Mouse (Mus musculus) CH12F3 (cell line): ENCODE measurements around the gene Gm44805.

Source experiments
- in situ Hi-C: fragments of 300-500 bp; cut with MboI; formaldehyde crosslinking; loops from 2 replicates; pipeline ENCODE4 v1.14.3; 2020; ENCODE audit warnings: low sequenced_read_pairs

The Gm44805 gene

GRCm38 (mm10) chr7:19682979-19683378 is 1.8 kb upstream of the Gm44805 start:
- in situ Hi-C loops = no loop called here

GRCm38 (mm10) chr7:19680702-19681101 is 521 bp downstream of the Gm44805 start:
- in situ Hi-C loops = no loop called here

- in situ Hi-C loops = no loop called here
These were observed 2.3 kb downstream of the Gm44805 start for GRCm38 (mm10) chr7:19678901-19679300.

GRCm38 (mm10) chr7:19677872-19678271 is 3.4 kb downstream of the Gm44805 start, which contains the start of gene Apoc2:
Gene Apoc2, minus strand, starts transcription at chr7:19677941.
- in situ Hi-C loops = no loop called here

DNA sequence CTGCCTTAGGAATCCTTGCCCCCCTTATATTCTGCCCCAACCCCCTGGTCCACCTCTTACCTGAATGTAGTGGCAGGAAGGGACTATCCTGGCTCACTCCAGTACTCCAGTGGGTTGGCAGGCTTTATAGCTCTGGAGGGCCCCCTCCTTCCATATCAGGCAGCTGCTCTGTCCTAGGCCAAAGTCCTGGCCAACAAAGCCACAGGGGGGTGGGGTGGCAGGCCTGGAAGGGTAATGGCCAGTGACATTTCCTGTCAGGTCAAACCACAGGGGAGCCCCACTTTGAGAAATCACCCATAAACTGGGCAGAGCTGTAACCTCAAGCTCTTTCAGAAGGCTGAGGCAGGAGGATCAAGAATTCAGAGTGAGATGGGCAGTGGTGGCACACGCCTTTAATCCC is 4.6 kb downstream of the Gm44805 start:
- in situ Hi-C loops = no loop called here

DNA sequence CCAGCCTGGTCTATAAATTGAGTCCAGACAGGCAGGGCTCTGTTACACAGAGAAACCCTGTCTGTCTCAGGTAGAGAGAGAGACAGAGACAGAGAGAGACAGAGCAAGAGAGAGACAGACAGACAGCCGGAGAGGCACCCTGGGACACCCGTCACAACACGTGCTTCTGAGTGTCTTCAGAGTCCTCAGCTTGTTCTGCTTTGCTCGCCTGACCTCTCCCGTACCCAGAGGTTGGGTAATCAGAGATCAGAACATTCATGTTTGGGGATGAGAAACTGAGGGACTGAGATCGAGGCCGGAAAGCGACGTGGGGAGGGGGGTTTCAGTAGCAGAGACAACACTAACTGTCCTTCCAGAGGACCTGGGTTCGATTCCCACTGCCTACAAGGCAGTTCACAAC is 5.4 kb downstream of the Gm44805 start:
- in situ Hi-C loops = no loop called here

DNA sequence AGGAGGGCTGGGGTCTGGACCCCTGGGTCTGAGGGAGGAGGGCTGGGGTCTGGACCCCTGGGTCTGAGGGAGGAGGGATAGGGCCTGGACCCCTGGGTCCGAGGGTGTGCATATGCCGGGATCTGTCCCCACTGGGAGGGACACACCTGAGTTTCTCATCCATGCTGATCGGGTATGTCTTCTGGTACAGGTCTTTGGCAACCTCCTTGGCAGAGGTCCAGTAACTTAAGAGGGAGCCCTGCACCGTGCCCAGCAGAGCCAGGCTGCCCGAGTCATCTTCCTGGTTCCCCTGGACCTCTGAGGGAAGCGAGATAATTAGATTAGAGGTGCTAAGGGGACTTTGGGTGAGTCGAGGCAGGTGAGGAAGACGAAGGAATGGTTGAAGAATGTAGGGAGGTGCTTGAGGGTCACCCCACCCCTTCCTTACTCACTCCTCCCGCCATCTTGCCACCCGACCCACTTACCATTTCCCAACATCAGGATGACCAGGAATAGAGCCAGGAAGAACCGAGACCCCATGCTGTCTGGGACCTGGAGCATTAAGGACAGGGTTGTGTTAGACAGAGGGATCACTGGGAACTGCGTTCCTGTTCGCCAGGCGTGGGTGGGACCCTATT is 8.0 kb downstream of the Gm44805 start:
- in situ Hi-C loops = no loop called here

GRCm38 (mm10) chr7:19671511-19671910 is 9.7 kb downstream of the Gm44805 start:
- in situ Hi-C loops = no loop called here

DNA sequence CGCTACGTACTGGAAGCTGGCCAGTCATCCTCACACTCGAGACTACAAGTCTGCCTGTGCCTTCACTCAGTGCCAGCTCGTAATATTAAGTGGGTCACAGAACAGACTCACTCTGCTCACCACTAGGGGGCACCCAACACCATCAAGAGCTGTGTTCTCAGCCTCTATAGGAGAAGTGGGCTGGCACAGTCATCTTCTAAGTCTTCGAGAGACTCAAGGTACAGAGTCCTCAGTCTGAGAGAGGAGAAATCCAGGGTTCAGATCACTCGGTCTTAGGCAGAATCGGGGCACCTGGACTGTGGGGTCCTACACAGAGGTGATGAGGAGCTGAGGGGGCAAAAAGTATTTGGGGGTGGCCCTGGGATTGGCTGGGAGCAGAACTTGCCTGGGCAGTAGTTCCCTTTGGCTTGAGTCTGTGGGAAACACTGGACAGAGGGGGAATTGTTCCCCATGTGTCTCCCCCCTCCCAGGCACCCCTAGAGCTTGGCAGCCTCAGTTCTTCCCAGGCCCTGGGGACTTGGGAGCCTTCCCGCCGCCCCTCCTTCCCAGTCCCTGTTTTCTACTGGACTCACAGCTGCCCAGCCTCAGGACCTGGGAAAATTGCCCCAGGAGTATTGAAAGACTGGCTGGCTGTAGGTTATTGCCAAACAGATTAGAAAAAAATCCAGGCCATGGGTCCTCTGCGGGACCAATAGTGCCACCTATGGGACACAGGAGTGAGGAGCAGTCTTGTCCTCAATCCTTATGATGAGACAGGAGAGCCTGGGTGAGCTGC is 12.1 kb downstream of the Gm44805 start:
- in situ Hi-C loops = loop anchor here (5.0 kb wide), 1 partner anchor 33 kb away; no protein-coding TSS in a partner anchor

DNA sequence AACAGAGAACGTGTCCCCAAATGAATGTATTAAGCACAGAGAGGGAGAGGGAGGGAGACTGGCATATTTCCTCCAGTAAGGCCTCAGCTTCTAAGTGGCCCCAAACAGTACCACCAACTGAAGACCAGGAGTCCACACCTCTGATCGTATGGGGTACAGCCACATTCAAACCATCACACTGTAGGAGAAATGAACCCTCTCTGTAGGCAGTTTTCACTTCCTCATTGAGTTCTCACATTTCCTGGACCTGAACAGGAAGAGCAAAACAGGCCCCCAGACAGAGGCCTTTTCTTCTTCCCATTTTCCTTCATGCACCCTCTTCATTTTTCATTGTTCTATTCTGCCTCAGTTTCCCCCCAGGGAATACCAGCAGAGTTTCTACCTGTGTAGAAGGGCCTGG is 13.8 kb downstream of the Gm44805 start:
- in situ Hi-C loops = loop anchor here (5.0 kb wide), 1 partner anchor 35 kb away; no protein-coding TSS in a partner anchor

- in situ Hi-C loops = loop anchor here (5.0 kb wide), 1 partner anchor 36 kb away; no protein-coding TSS in a partner anchor
These were observed 14.5 kb downstream of the Gm44805 start for GRCm38 (mm10) chr7:19666750-19667149.

DNA sequence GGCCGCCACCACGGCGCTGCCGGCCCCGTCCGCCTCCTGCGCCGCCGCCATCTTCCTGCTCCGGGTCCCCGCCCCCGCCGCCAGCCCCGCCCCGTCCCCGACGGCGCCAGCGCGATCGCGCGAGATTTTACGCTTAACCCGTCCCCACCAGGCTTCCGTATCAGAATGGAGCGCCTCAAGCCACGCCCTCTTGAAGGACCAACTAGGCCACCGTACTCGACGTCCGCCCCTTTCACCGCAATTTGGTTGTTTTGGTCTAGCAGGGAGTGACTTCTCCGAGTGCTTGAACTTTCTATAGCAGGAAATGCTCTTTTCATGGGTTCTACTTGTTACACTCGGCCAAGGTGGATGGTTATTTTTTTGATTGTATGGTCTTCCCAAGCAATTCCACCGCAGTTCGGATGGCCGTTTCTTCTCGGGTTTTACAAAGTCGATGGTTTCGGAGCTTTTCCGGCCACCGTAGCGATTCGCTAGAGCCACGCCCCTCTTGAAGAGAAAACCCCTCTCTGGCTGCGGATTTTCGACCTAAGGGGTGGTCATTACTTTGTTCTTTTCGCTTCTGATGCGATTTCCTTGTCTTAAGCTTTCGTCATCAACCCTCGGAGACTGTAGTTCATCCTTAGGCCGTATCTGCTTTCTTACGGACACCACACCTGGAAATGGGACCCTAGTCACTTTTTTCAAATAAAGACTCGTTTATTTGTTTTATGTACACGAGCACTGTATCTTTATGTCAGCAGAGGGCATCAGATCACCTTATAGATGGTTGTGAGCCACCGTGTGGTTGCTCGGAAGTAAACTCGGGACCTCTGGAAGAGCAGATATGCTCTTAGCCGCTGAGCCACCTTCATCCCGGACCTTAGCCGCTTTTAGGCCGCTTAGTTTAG is 16.0 kb downstream of the Gm44805 start, which contains the start of gene Clptm1:
Gene Clptm1, minus strand, starts transcription at position 79 of the 887 bp plus-strand sequence.
- in situ Hi-C loops = loop anchor here (5.0 kb wide), 1 partner anchor 37 kb away; no protein-coding TSS in a partner anchor

GRCm38 (mm10) chr7:19664455-19664954 is 16.7 kb downstream of the Gm44805 start:
- in situ Hi-C loops = no loop called here

- in situ Hi-C loops = no loop called here
These were observed 17.3 kb downstream of the Gm44805 start for GRCm38 (mm10) chr7:19663940-19664339.

- in situ Hi-C loops = no loop called here
These were observed 28.6 kb downstream of the Gm44805 start for GRCm38 (mm10) chr7:19652614-19653013.

DNA sequence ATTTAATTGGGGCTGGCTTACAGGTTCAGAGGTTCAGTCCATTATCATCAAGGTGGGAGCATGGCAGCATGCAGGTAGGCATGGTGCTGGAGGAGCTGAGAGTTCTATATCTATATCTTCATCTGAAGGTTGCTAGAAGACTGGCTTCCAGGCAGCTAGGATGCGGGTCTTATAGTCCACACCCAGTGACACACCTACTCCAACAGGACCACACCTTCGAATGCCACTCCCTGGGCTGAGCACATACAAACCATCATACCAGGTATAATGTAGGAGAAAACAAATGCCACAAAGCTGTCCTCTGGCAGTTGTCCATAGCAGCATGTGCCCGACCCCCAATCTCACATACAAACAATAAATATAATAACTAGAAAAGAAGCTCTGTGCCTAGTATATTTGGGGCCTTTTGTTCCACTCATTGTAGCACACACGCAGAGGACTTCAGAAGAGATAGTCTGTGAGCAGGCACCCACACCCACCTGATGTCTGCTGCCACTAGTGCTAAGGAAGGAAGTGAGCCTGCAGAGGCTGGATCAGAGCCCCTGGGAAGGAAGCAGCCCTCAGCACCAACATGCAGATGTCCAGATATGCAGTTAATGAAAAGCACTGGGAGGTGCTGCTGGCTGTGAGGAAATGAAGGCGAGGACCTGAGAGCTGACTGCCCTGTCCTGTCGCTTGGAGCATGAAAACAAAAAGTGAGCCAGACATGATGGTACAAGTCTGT is 30.0 kb downstream of the Gm44805 start:
- in situ Hi-C loops = no loop called here

DNA sequence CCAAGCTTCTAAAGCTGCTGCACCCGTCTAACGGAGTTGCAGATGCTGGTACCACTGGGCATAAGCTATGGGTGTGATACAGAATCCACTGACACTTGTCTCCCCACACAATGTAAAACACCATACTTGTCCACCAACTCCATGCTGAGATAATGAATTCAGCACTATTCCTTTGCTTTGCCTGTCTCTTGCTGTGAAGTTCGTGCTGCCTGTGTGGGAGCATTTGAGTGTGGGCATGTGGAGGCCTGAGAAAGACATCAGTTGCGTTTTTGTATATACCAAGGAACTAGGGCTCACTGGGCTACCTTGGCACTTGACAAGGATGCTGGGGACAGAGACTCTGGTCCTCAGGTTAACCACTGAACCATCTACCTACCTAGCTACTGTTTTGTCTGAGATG is 40.0 kb downstream of the Gm44805 start:
- in situ Hi-C loops = no loop called here

DNA sequence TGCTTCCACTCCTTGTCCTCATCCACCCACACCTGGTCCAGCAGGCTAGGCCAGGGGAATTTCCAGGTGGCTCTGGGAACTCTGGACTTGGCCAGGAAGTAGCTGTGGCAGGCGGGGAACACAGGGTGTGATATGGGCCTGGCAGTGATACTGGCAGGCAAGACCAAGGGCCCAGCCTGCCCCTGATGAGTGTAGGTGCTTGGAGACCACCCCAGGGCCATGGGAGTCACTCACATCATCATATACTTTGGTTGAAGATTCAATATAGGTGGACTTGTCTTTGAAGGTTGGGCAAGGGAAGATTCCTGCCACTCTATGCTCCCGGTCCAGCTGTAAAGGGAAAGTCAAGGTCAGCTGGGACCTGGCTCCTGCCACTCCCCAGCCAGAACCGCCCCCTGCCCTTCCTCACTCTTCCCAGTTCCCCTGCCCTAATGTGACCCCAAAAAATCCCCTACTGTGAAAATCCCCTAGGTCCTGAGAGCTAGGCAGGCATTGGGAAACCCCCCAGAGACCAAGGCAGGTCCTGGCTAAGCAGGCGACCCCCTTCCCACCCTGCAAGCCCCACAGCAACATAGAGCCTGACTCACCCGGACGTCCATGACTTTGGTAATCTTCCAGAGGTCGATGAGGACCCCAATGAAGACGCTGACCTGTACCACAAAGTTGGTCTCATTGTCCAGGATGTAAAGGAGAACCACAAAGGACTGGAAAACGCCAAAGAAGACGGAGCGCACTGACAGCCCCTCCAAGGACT is 46.0 kb downstream of the Gm44805 start:
- in situ Hi-C loops = no loop called here

DNA sequence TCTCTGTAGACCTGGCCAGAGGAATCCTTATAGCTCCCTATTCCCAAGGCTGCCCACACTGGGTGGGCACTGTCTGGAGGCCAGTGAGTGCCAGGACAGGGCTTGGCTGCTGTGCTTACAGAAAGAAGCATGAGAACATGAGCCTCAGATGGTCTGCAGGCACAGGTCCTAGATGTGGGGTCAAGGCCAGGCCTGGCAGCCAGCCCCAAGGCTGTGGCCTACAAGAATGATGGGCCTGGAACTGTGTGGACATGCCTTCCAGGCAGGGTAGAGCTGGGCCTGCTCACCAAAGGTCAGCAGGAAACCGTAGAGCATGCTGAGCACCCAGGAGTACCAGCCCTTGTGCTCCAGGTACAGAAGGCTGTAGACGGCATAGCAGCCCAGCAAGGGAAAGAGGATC is 46.6 kb downstream of the Gm44805 start:
- in situ Hi-C loops = no loop called here

GRCm38 (mm10) chr7:19633855-19634254 is 47.4 kb downstream of the Gm44805 start:
- in situ Hi-C loops = no loop called here
